Mouse (Mus musculus): ENCODE measurements at regions not wholly inside any gene's neighbourhood (a gene's known extent, or its start where the extent isn't known, plus 50 kb on each side); places are given as distances from the start of the nearest gene placed in this dataset.

DNA sequence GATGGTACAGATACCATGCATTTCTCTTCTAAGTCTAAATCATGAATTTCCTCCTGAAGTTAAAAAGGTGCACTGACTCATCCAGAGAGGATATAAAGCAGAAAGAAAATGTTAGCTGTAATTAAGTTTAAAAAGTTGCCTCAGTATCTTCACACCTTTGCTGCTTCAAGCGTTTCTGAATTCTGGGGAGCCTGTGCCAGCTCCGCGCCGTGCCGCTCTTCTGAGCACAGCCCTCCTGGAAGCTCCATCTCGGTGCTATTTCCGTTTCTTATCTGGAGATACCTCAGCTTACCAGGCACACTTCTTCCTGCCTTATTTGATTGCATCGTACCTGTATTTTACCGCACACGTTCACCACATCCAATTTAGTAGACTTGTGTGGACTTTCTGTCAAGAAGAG, 203.4 kb upstream of the Cnr1 start:
- H3K9ac ChIP-seq = no peak overlapping the region
- H3K4me1 ChIP-seq (ENCODE audit: insufficient read depth) = no peaks in the 10 kb centered on the region; the same call in 1 of the 2 replicates
- no peak for TF ChIP-seq CTCF (IDR thresholded peaks at IDR 0.05; ENCODE audit: low read depth)
- no peak overlapping the region for H3K27ac ChIP-seq (ENCODE audit: low read depth, low read length)
- 86% methylated on average over 10 of the region's 10 CpGs for WGBS
- H3K36me3 ChIP-seq (ENCODE audit: insufficient read depth) = no peaks in the 10 kb centered on the region
- no peak overlapping the region for H3K4me3 ChIP-seq (ENCODE audit: low read depth, low read length)
- no peak for ATAC-seq
- DNase-seq = no peak
- H3K4me2 ChIP-seq (ENCODE audit: low read depth) = no peak overlapping the region
- no peaks in the 10 kb centered on the region for H3K27me3 ChIP-seq (ENCODE audit: insufficient read depth, low read length)
- H3K9me3 ChIP-seq (ENCODE audit: low read length) = 0 out of 2 replicates have a peak, but pooled peaks cover 2% of the 10 kb centered on the region

DNA sequence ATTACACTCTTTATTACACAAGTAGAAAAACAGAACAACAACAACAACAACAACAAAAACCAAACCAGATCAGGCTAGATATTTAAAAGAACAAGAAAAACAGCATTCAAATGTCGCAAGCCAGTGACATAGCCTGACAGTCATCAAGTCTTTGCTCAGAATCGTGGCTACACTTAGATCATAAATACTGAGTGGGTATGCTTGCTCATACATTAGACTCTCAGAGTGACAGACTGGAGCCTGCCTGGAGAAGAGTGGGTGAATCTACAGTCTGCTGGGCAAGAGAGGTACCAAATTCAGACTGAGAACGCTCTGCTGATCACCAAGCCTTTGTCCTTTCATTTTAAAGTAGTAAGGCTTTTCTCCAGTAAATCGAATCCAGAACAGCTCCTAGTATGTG, 202.4 kb upstream of the Cnr1 start:
- Histone ChIP-seq H3K36me3 (ENCODE audit: insufficient read depth) (no peaks in the 10 kb centered on the region), H3K27me3 (ENCODE audit: insufficient read depth, low read length) (no peaks in the 10 kb centered on the region), H3K4me1 (ENCODE audit: insufficient read depth) (no peaks in the 10 kb centered on the region), H3K9me3 (ENCODE audit: low read length) (0 out of 2 replicates have a peak, but pooled peaks cover 2% of the 10 kb centered on the region), H3K4me3 (ENCODE audit: low read depth, low read length) (no peak overlapping the region), H3K4me2 (ENCODE audit: low read depth) (no peak overlapping the region), H3K27ac (ENCODE audit: low read depth, low read length) (no peak overlapping the region), H3K9ac (no peak overlapping the region)
- DNase-seq (no peak), ATAC-seq (no peak)
- no peak for TF ChIP-seq CTCF (IDR thresholded peaks at IDR 0.05; ENCODE audit: low read depth)
- WGBS = 88% methylated on average over 4 of the region's 4 CpGs

DNA sequence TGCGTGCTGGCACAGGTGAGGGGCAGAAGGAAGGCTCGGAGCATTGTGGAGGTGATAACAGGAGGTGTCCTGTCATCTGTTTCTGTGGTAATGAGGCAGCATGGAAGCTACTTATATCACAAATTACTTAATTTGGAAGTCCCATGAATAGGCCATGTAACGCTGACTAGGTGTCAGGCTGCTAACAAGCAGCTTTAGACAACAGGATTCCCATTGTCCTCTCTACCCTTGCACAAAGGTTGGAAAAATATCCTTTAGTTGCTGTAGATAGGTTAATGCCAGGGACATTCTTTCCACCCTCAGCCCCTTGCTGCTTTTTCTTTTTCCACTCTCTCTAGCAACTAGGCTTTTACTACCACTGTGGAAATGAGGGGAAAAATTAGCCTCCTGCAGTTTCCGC, 192.6 kb upstream of the Cnr1 start:
- Histone ChIP-seq H3K4me2 (ENCODE audit: low read depth) (no peak overlapping the region), H3K4me3 (ENCODE audit: low read depth, low read length) (no peak overlapping the region), H3K27me3 (ENCODE audit: insufficient read depth, low read length) (no peaks in the 10 kb centered on the region), H3K9me3 (ENCODE audit: low read length) (no peaks in the 10 kb centered on the region), H3K27ac (ENCODE audit: low read depth, low read length) (no peak overlapping the region), H3K36me3 (ENCODE audit: insufficient read depth) (no peaks in the 10 kb centered on the region), H3K4me1 (ENCODE audit: insufficient read depth) (peaks cover 16% of the 10 kb centered on the region), H3K9ac (no peak overlapping the region)
- ATAC-seq (no peak), DNase-seq (no peak)
- no peak for TF ChIP-seq CTCF (IDR thresholded peaks at IDR 0.05; ENCODE audit: low read depth)
- 39% methylated on average over 4 of the region's 4 CpGs for WGBS

DNA sequence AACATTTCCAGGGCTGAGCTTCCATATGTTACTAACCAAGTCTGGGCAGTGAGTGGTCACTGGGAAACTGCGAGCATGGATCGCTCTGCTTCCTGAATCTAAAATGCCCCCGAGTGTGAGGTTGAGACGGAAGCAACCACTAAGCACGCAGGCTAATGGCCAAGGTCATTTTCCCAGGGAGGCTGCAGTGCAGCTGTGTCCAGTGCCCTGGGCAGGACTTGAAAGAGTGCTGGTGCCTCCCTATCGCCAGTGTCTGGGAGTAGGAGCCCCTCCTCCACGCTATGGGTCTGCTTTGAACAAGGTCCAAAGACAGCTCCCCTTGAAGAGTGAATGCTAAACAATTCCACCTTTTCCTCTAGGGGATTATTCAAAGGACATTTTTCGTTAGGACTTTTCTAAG, 189.5 kb upstream of the Cnr1 start:
- H3K4me2 ChIP-seq (ENCODE audit: low read depth) = no peak overlapping the region
- H3K9me3 ChIP-seq (ENCODE audit: low read length) = no peaks in the 10 kb centered on the region
- peak; percentile 31 for DNase-seq
- peaks cover 18% of the 10 kb centered on the region for H3K4me1 ChIP-seq (ENCODE audit: insufficient read depth)
- no peak for TF ChIP-seq CTCF (IDR thresholded peaks at IDR 0.05; ENCODE audit: low read depth)
- H3K27ac ChIP-seq (ENCODE audit: low read depth, low read length) = peak overlapping the region; percentile 78
- H3K36me3 ChIP-seq (ENCODE audit: insufficient read depth) = no peaks in the 10 kb centered on the region
- ATAC-seq = peak; percentile 55
- no peaks in the 10 kb centered on the region for H3K27me3 ChIP-seq (ENCODE audit: insufficient read depth, low read length)
- no peak overlapping the region for H3K9ac ChIP-seq
- no peak overlapping the region for H3K4me3 ChIP-seq (ENCODE audit: low read depth, low read length)
- WGBS = 33% methylated on average over 8 of the region's 8 CpGs

DNA sequence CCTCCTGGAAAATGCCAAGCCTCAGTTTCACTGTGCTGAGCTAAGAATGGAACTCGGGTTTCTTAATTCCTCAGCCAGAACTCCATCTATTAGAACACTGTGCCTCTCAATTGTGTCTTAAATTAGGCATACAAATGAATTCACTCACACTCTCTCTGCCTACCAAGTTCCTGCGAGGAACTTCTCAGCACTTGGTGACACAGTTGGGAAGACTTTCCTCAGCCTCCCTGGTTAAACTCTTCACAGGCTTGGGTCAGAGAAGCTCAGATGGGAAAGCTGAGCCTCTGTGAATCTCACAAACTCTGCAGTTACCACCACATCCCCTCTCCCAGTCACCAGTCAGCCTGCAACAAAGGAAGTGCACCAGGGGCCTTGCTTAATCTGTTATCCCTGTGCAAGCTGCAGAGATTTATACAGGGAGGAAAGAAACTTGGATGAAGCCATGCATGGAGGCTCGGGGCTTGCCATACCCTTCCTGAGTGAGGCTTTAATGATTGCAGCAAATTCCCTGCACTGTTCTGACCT, 188.9 kb upstream of the Cnr1 start:
- no peak overlapping the region for H3K9ac ChIP-seq
- H3K9me3 ChIP-seq (ENCODE audit: low read length) = no peaks in the 10 kb centered on the region
- H3K4me1 ChIP-seq (ENCODE audit: insufficient read depth) = peaks cover 18% of the 10 kb centered on the region
- 12% methylated on average over 3 of the region's 3 CpGs for WGBS
- TF ChIP-seq CTCF (IDR thresholded peaks at IDR 0.05; ENCODE audit: low read depth) = no peak
- ATAC-seq (peak; percentile 82), DNase-seq (peak; percentile 68)
- no peaks in the 10 kb centered on the region for H3K27me3 ChIP-seq (ENCODE audit: insufficient read depth, low read length)
- no peak overlapping the region for H3K4me3 ChIP-seq (ENCODE audit: low read depth, low read length)
- H3K27ac ChIP-seq (ENCODE audit: low read depth, low read length) = peak overlapping the region; percentile 78
- H3K36me3 ChIP-seq (ENCODE audit: insufficient read depth) = no peaks in the 10 kb centered on the region
- H3K4me2 ChIP-seq (ENCODE audit: low read depth) = no peak overlapping the region

DNA sequence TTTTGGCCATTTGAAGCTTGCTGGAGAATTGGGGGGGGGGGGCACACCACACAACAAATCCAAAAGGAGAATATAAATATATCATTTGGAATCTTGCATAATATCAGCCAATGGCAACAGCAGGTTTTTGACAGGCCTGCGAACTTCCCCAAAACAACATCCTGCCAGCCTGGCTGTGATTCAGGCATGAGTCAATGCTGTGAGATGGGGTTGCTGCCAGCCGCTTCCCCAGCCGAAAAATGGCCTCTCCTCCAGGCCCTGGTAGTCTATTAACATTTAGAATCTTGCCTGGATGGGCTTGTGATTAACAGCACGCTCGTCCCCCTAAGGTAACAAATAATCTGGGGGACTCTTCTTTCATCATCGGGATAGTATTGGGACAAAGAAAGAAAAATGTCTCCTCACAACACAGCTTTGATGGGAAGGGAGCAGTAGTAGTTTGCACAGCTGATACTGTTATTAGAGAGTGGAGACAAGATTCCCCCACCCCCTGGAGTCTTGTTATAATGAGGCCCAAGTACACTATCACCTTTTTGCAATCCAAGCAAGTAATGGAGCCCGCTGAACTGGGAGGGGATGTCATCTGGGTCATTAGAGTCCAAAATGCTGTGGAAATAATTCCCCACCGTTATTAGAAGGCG, 188.2 kb upstream of the Cnr1 start:
- Histone ChIP-seq H3K27me3 (ENCODE audit: insufficient read depth, low read length) (no peaks in the 10 kb centered on the region), H3K4me3 (ENCODE audit: low read depth, low read length) (no peak overlapping the region), H3K27ac (ENCODE audit: low read depth, low read length) (peak overlapping the region; percentile 78), H3K36me3 (ENCODE audit: insufficient read depth) (no peaks in the 10 kb centered on the region), H3K9ac (no peak overlapping the region), H3K9me3 (ENCODE audit: low read length) (no peaks in the 10 kb centered on the region), H3K4me1 (ENCODE audit: insufficient read depth) (peaks cover 18% of the 10 kb centered on the region), H3K4me2 (ENCODE audit: low read depth) (no peak overlapping the region)
- peak; percentile 84 for ATAC-seq
- peak; percentile 87 for DNase-seq
- WGBS = 36% methylated on average over 9 of the region's 9 CpGs
- no peak for TF ChIP-seq CTCF (IDR thresholded peaks at IDR 0.05; ENCODE audit: low read depth)

DNA sequence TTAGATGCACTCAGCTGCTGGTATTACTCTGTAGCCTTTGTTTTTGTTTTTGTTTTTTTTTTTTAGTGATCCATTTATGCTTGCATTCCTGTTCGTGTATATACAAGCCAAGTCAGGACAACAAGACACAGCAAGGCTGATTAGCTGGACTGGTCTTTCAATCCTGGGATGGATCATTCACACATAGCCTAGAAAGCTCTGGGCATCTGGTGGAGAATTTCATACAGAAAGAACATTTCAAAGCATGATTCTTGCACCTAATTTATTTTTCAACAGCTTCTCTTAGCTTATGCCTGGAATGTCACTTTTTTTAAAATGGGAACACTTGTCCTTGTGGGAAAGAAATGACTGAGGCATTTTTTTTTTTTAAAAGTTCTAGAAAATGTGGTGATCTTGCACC, 187.1 kb upstream of the Cnr1 start:
- H3K4me1 ChIP-seq (ENCODE audit: insufficient read depth) = peaks cover 18% of the 10 kb centered on the region
- WGBS = 26% methylated on average over 1 of the region's 1 CpGs
- no peaks in the 10 kb centered on the region for H3K36me3 ChIP-seq (ENCODE audit: insufficient read depth)
- TF ChIP-seq CTCF (IDR thresholded peaks at IDR 0.05; ENCODE audit: low read depth) = no peak
- H3K4me2 ChIP-seq (ENCODE audit: low read depth) = no peak overlapping the region
- no peaks in the 10 kb centered on the region for H3K9me3 ChIP-seq (ENCODE audit: low read length)
- H3K4me3 ChIP-seq (ENCODE audit: low read depth, low read length) = no peak overlapping the region
- H3K27me3 ChIP-seq (ENCODE audit: insufficient read depth, low read length) = no peaks in the 10 kb centered on the region
- DNase-seq = no peak
- no peak overlapping the region for H3K9ac ChIP-seq
- ATAC-seq = no peak
- no peak overlapping the region for H3K27ac ChIP-seq (ENCODE audit: low read depth, low read length)

Measured in forebrain, postnatal 0 days (tissue).